Mouse (Mus musculus): ENCODE measurements at regions not wholly inside any gene's neighbourhood (a gene's known extent, or its start where the extent isn't known, plus 50 kb on each side); places are given as distances from the start of the nearest gene placed in this dataset.

GRCm38 (mm10) chr10:37260791-37261488, 122.2 kb upstream of the Marcks start:
- TF ChIP-seq CTCF (IDR thresholded peaks at IDR 0.05; ENCODE audit: low read depth, low read length): no peak
- no peak for TF ChIP-seq GATA1 (IDR thresholded peaks at IDR 0.05; ENCODE audit: borderline replicate concordance, low read length)
- no peak for TF ChIP-seq POLR2AphosphoS5 (IDR thresholded peaks at IDR 0.05; ENCODE audit: insufficient replicate concordance, low read depth, low read length)

Data from G1E (cell line).